Mouse (Mus musculus): ENCODE measurements around the gene Gm21680. TPM values are rescaled to one million over a fixed set of nuclear protein-coding genes. Genes with fewer than 3 reads are reported as not detected.
"Not testable (repeated sequence)": the region's sequence is repeated elsewhere in the genome, so short reads cannot be mapped to it uniquely, and the experiment has no call there.

Gene Gm21680
- total RNA-seq (2021), result not detected
- long read RNA-seq, experiment 1, result 0 reads
- long read RNA-seq, experiment 2, result 0 reads

GRCm38 (mm10) chr5:25972563-25972962 is at the start of gene Gm21680:
TSS of gene Gm21680 (minus strand) at chr5:25972663.
- intact Hi-C loops (cut with DNase I); DNase-seq (ENCODE audit: extremely low spot score in 1 of 2, low spot score in 2 of 2); H3K4me3 ChIP-seq; H3K27ac ChIP-seq: not testable (repeated sequence)

GRCm38 (mm10) chr5:26007697-26008096 is 35.2 kb upstream of the Gm21680 start:
- intact Hi-C loops (cut with DNase I); H3K27ac ChIP-seq; DNase-seq (ENCODE audit: extremely low spot score in 1 of 2, low spot score in 2 of 2); H3K4me3 ChIP-seq: not testable (repeated sequence)

GRCm38 (mm10) chr5:26006937-26007695 is 34.7 kb upstream of the Gm21680 start:
- intact Hi-C loops (cut with DNase I); H3K27ac ChIP-seq: not testable (repeated sequence)
- peak; percentile 12 to 14 for DNase-seq (ENCODE audit: extremely low spot score in 1 of 2, low spot score in 2 of 2)
- peak overlapping the region; percentile 21; the same call in 1 of the 2 replicates for H3K4me3 ChIP-seq

GRCm38 (mm10) chr5:26004698-26005097 is 32.2 kb upstream of the Gm21680 start, which contains the start of gene Gm1979:
TSS of gene Gm1979 (minus strand) at chr5:26004798.
- H3K27ac ChIP-seq; intact Hi-C loops (cut with DNase I); DNase-seq (ENCODE audit: extremely low spot score in 1 of 2, low spot score in 2 of 2); H3K4me3 ChIP-seq: not testable (repeated sequence)

- H3K27ac ChIP-seq; H3K4me3 ChIP-seq; intact Hi-C loops (cut with DNase I); DNase-seq (ENCODE audit: extremely low spot score in 1 of 2, low spot score in 2 of 2): not testable (repeated sequence)
Measured at GRCm38 (mm10) chr5:25988550-25988949, 16.1 kb upstream of the Gm21680 start, which contains the start of gene Gm21698. TSS of gene Gm21698 (minus strand) at chr5:25988650.

GRCm38 (mm10) chr5:25957050-25957449 is 15.4 kb downstream of the Gm21680 start:
- H3K27ac ChIP-seq; H3K4me3 ChIP-seq; intact Hi-C loops (cut with DNase I); DNase-seq (ENCODE audit: extremely low spot score in 1 of 2, low spot score in 2 of 2): not testable (repeated sequence)

GRCm38 (mm10) chr5:25956611-25957010 is 15.9 kb downstream of the Gm21680 start:
- DNase-seq (ENCODE audit: extremely low spot score in 1 of 2, low spot score in 2 of 2), result peak in 1 of 2 experiments; percentile 10
- H3K27ac ChIP-seq; intact Hi-C loops (cut with DNase I); H3K4me3 ChIP-seq: not testable (repeated sequence)

GRCm38 (mm10) chr5:25954317-25954716 is 18.1 kb downstream of the Gm21680 start, which contains the start of gene Gm21671:
TSS of gene Gm21671 (minus strand) at chr5:25954417.
- intact Hi-C loops (cut with DNase I); DNase-seq (ENCODE audit: extremely low spot score in 1 of 2, low spot score in 2 of 2); H3K27ac ChIP-seq; H3K4me3 ChIP-seq: not testable (repeated sequence)

- intact Hi-C loops (cut with DNase I); DNase-seq (ENCODE audit: extremely low spot score in 1 of 2, low spot score in 2 of 2); H3K27ac ChIP-seq: not testable (repeated sequence)
Measured at GRCm38 (mm10) chr5:25945391-25945790, 27.1 kb downstream of the Gm21680 start.

GRCm38 (mm10) chr5:25942281-25942680 is 30.2 kb downstream of the Gm21680 start, which contains the start of gene Gm21663:
TSS of gene Gm21663 (minus strand) at chr5:25942381.
- H3K27ac ChIP-seq; H3K4me3 ChIP-seq; intact Hi-C loops (cut with DNase I); DNase-seq (ENCODE audit: extremely low spot score in 1 of 2, low spot score in 2 of 2): not testable (repeated sequence)

More at GRCm38 (mm10) chr5:25945391-25945790, 27.1 kb downstream of the Gm21680 start:
- not testable (repeated sequence) for H3K4me3 ChIP-seq

Other genes starting within 250 kb of the Gm21680 start
- gene Actr3b, start 212.7 kb downstream of the Gm21680 start, total RNA-seq (2021), result 100 to 1,000 TPM; 110 to 123 TPM
- not detected for gene Gm21663, start 30.3 kb downstream of the Gm21680 start, total RNA-seq (2021)
- gene Gm21671, start 18.2 kb downstream of the Gm21680 start, total RNA-seq (2021), result not detected
- gene Gm21698, start 16.0 kb upstream of the Gm21680 start, total RNA-seq (2021), result not detected
- not detected for gene Gm1979, start 32.1 kb upstream of the Gm21680 start, total RNA-seq (2021)
- not detected for gene Gm5862, start 50.3 kb upstream of the Gm21680 start, total RNA-seq (2021)
- not detected for gene Speer4a, start 66.9 kb upstream of the Gm21680 start, total RNA-seq (2021)
- gene Gm7347, start 85.9 kb upstream of the Gm21680 start, total RNA-seq (2021), result not detected
- gene Gm10471, start 116.6 kb upstream of the Gm21680 start, total RNA-seq (2021), result not detected
- gene 5031410I06Rik, start 132.7 kb upstream of the Gm21680 start, total RNA-seq (2021), result not detected
- not detected for gene Gm10220, start 148.8 kb upstream of the Gm21680 start, total RNA-seq (2021)

Measured in left cerebral cortex, adult 2 months (tissue).